Mouse (Mus musculus): ENCODE measurements around the gene Mpig6b.

The Mpig6b gene

GRCm38 (mm10) chr17:35088151-35088550 is 22.2 kb upstream of the Mpig6b start:
- no peak for DNase-seq (ENCODE audit: low spot score in 2 of 2)

GRCm38 (mm10) chr17:35085208-35085865 is 19.4 kb upstream of the Mpig6b start, which contains the start of gene Ly6g6f:
Gene Ly6g6f, minus strand, starts transcription at chr17:35085610.
- no peak for DNase-seq (ENCODE audit: low spot score in 2 of 2)

GRCm38 (mm10) chr17:35083929-35084497 is 18.0 kb upstream of the Mpig6b start:
- DNase-seq (ENCODE audit: low spot score in 2 of 2): no peak

- DNase-seq (ENCODE audit: low spot score in 2 of 2): no peak
Observed at GRCm38 (mm10) chr17:35082841-35083576, 17.0 kb upstream of the Mpig6b start.

GRCm38 (mm10) chr17:35080710-35081109 is 14.7 kb upstream of the Mpig6b start:
- DNase-seq (ENCODE audit: low spot score in 2 of 2): no peak

- DNase-seq (ENCODE audit: low spot score in 2 of 2): no peak
Observed at GRCm38 (mm10) chr17:35080248-35080647, 14.3 kb upstream of the Mpig6b start.

- no peak for DNase-seq (ENCODE audit: low spot score in 2 of 2)
Observed at GRCm38 (mm10) chr17:35079778-35080177, 13.8 kb upstream of the Mpig6b start.

- DNase-seq (ENCODE audit: low spot score in 2 of 2): no peak
Observed at GRCm38 (mm10) chr17:35077786-35078233, 11.8 kb upstream of the Mpig6b start, which contains the start of gene Ly6g6d. Gene Ly6g6d, minus strand, starts transcription at chr17:35078065.

- no peak for DNase-seq (ENCODE audit: low spot score in 2 of 2)
Observed at GRCm38 (mm10) chr17:35077285-35077684, 11.3 kb upstream of the Mpig6b start.

GRCm38 (mm10) chr17:35076507-35077176 is 10.7 kb upstream of the Mpig6b start, which contains the start of gene Ly6g6e:
Gene Ly6g6e, plus strand, starts transcription at chr17:35076902.
- no peak for DNase-seq (ENCODE audit: low spot score in 2 of 2)

- DNase-seq (ENCODE audit: low spot score in 2 of 2): no peak
Observed at GRCm38 (mm10) chr17:35074097-35074496, 8.1 kb upstream of the Mpig6b start.

- no peak for DNase-seq (ENCODE audit: low spot score in 2 of 2)
Observed at GRCm38 (mm10) chr17:35071454-35071853, 5.5 kb upstream of the Mpig6b start.

GRCm38 (mm10) chr17:35070556-35071229 is 4.7 kb upstream of the Mpig6b start:
- DNase-seq (ENCODE audit: low spot score in 2 of 2): no peak

GRCm38 (mm10) chr17:35068213-35068914 is 2.4 kb upstream of the Mpig6b start:
- DNase-seq (ENCODE audit: low spot score in 2 of 2): no peak

GRCm38 (mm10) chr17:35064951-35065947 is 735 bp downstream of the Mpig6b start, which contains the start of gene Ly6g6c:
Gene Ly6g6c, plus strand, starts transcription at chr17:35065388.
- no peak for DNase-seq (ENCODE audit: low spot score in 2 of 2)

- DNase-seq (ENCODE audit: low spot score in 2 of 2): no peak
Observed at GRCm38 (mm10) chr17:35064378-35064877, 1.6 kb downstream of the Mpig6b start.

GRCm38 (mm10) chr17:35063466-35063865 is 2.5 kb downstream of the Mpig6b start:
- no peak for DNase-seq (ENCODE audit: low spot score in 2 of 2)

- no peak for DNase-seq (ENCODE audit: low spot score in 2 of 2)
Observed at GRCm38 (mm10) chr17:35061299-35061698, 4.7 kb downstream of the Mpig6b start.

- no peak for DNase-seq (ENCODE audit: low spot score in 2 of 2)
Observed at GRCm38 (mm10) chr17:35060737-35061297, 5.2 kb downstream of the Mpig6b start.
